8 mouse cellular contexts compared by ENCODE assay signal in the genomic region with DNA sequence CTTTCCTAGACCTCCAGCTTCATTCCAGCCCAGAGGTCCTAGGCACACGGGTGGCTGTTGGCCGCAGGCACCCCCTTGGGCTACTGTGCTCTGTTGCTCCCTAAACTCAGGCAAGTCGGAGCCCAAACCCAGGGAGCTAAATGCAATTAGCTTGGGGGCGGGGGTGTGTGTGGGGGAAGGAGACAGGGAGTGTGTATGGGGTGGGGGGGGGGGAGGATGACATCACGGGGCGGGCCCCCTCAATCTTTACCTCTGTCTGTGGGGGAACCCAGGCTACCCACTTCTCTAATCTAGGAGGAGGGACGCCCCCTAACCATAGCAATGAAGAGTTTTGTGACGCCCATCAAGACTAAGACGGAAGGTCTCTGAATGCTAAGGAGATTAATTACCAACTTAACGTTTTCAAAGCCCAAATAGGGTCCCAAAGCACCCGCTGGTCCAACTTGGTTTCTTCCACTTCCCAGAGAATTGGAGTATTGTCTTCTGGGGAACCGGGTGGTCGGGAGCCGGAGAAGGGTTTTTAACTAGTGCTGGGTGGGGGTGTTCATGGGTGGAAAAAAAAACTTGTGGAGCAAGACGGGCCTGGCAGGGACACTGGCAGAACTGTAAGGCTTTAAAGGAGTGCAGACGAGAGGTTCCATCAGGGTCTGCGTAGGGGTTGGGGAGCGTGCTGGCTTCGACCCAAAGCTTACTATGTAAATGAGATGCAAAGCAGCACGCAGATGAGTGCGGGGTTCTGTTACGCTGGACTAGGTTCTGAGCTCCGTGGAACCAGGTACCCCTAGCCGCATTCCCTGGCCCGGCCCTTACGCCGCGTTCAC. TPM values are rescaled to one million over a fixed set of nuclear protein-coding genes. Genes with fewer than 3 reads are reported as not detected.
DNase-seq lines count a peak whose midpoint lies in the region; ATAC-seq lines count a peak whose summit lies in the region.

A gene (minus strand): TSS at position 100 of the 821 bp plus-strand sequence.

- H3K36me3 ChIP-seq in embryonic facial prominence, embryonic 14.5 days (ENCODE audit: control insufficient read depth, insufficient read depth, low read length) = peaks cover 45% of the 10 kb centered on the region
- 0 out of 2 replicates have a peak, but pooled peaks cover 4% of the 10 kb centered on the region for H3K36me3 ChIP-seq in heart, embryonic 11.5 days (ENCODE audit: control insufficient read depth, insufficient read depth, low read length)
- H3K36me3 ChIP-seq in kidney, embryonic 15.5 days = peaks cover 41% of the 10 kb centered on the region
- peaks cover 11% of the 10 kb centered on the region for H3K36me3 ChIP-seq in stomach, embryonic 14.5 days (ENCODE audit: control insufficient read depth, insufficient read depth, low read length)

- H3K9ac ChIP-seq in embryonic facial prominence, embryonic 14.5 days (ENCODE audit: low read depth, low read length) = peak within 1 kb of the TSS; percentile 85
- H3K9ac ChIP-seq in heart, embryonic 11.5 days (ENCODE audit: low read depth, low read length) = peak within 1 kb of the TSS; percentile 94
- H3K9ac ChIP-seq in kidney, embryonic 15.5 days = peak within 1 kb of the TSS; percentile 63
- H3K9ac ChIP-seq in stomach, embryonic 14.5 days (replicated peaks; ENCODE audit: low read depth, low read length) = peak within 1 kb of the TSS; percentile 79

- peak within 1 kb of the TSS; percentile 72 for H3K4me2 ChIP-seq in embryonic facial prominence, embryonic 14.5 days (ENCODE audit: low read depth, low read length)
- H3K4me2 ChIP-seq in heart, embryonic 11.5 days = peak within 1 kb of the TSS; percentile 70
- H3K4me2 ChIP-seq in kidney, embryonic 15.5 days = peak within 1 kb of the TSS; percentile 81
- peak within 1 kb of the TSS; percentile 58 for H3K4me2 ChIP-seq in stomach, embryonic 14.5 days (replicated peaks; ENCODE audit: low read depth, low read length)

- H3K27me3 ChIP-seq in embryonic facial prominence, embryonic 14.5 days (replicated peaks; ENCODE audit: control insufficient read depth, insufficient read depth, low read length) = no peaks in the 10 kb centered on the region
- no peaks in the 10 kb centered on the region for H3K27me3 ChIP-seq in heart, embryonic 11.5 days (ENCODE audit: control insufficient read depth, insufficient read depth, low read length)
- H3K27me3 ChIP-seq in kidney, embryonic 15.5 days = no peaks in the 10 kb centered on the region
- H3K27me3 ChIP-seq in stomach, embryonic 14.5 days (ENCODE audit: control insufficient read depth, insufficient read depth, low read length) = no peaks in the 10 kb centered on the region

- peak within 1 kb of the TSS; percentile 99 for H3K27ac ChIP-seq in embryonic facial prominence, embryonic 14.5 days (replicated peaks; ENCODE audit: low read depth, low read length)
- H3K27ac ChIP-seq in heart, embryonic 11.5 days (ENCODE audit: low read depth, low read length) = peak within 1 kb of the TSS; percentile 98
- H3K27ac ChIP-seq in kidney, embryonic 15.5 days = peak within 1 kb of the TSS; percentile 97
- peak within 1 kb of the TSS; percentile 98 for H3K27ac ChIP-seq in stomach, embryonic 14.5 days (ENCODE audit: low read length)

- peak; percentile 64 for ATAC-seq in embryonic facial prominence, embryonic 14.5 days (ENCODE audit: low read depth)
- ATAC-seq in heart, embryonic 11.5 days (replicated peaks; ENCODE audit: insufficient number of reproducible peaks, low FRiP score, low TSS enrichment) = peak; percentile 61
- ATAC-seq in kidney, embryonic 15.5 days (replicated peaks; ENCODE audit: low FRiP score) = peak; percentile 74
- peak; percentile 10; the same call in 1 of the 2 replicates for ATAC-seq in monocyte, adult 5-6 weeks (replicated peaks; ENCODE audit: insufficient number of reproducible peaks, low FRiP score, low TSS enrichment, poor library complexity, severe bottlenecking)
- peak; percentile 42; the same call in 1 of the 2 replicates for ATAC-seq in stomach, embryonic 14.5 days (ENCODE audit: insufficient number of reproducible peaks, insufficient read depth, low FRiP score, low read depth)

- WGBS in embryonic facial prominence, embryonic 14.5 days = under 1% methylated on average over 24 of the region's 28 CpGs
- under 1% methylated on average over 27 of the region's 28 CpGs for WGBS in heart, embryonic 11.5 days (ENCODE audit: insufficient replicate concordance)
- WGBS in kidney, embryonic 15.5 days = under 1% methylated on average over 28 of the region's 28 CpGs
- WGBS in stomach, embryonic 14.5 days = under 1% methylated on average over 28 of the region's 28 CpGs

- peaks cover 42% of the 10 kb centered on the region for H3K4me1 ChIP-seq in embryonic facial prominence, embryonic 14.5 days (ENCODE audit: control insufficient read depth, insufficient read depth, low read length)
- H3K4me1 ChIP-seq in heart, embryonic 11.5 days (ENCODE audit: control insufficient read depth, insufficient read depth, low read length) = peaks cover 28% of the 10 kb centered on the region
- peaks cover 55% of the 10 kb centered on the region for H3K4me1 ChIP-seq in kidney, embryonic 15.5 days
- H3K4me1 ChIP-seq in stomach, embryonic 14.5 days (ENCODE audit: control insufficient read depth, insufficient read depth, low read length) = peaks cover 34% of the 10 kb centered on the region

- H3K4me3 ChIP-seq in embryonic facial prominence, embryonic 14.5 days (ENCODE audit: low read depth, low read length) = peak within 1 kb of the TSS; percentile 82
- H3K4me3 ChIP-seq in heart, embryonic 11.5 days (ENCODE audit: low read depth, low read length) = peak within 1 kb of the TSS; percentile 87
- H3K4me3 ChIP-seq in kidney, embryonic 15.5 days (replicated peaks) = peak within 1 kb of the TSS; percentile 74
- H3K4me3 ChIP-seq in stomach, embryonic 14.5 days (ENCODE audit: low read depth, low read length) = peak within 1 kb of the TSS; percentile 67

- peak; percentile 75 to 77 for DNase-seq in B cell, adult 2 months
- DNase-seq in adrenal gland, postnatal 36 days = peak; percentile 69 to 73
- DNase-seq in embryonic facial prominence, embryonic 14.5 days (ENCODE audit: low spot score) = peak; percentile 89
- DNase-seq in liver = peak; percentile 68

- no peaks in the 10 kb centered on the region for H3K9me3 ChIP-seq in embryonic facial prominence, embryonic 14.5 days (ENCODE audit: control insufficient read depth, low read length)
- H3K9me3 ChIP-seq in heart, embryonic 11.5 days (replicated peaks; ENCODE audit: control insufficient read depth, low read length) = no peaks in the 10 kb centered on the region
- H3K9me3 ChIP-seq in kidney, embryonic 15.5 days (replicated peaks) = no peaks in the 10 kb centered on the region
- no peaks in the 10 kb centered on the region for H3K9me3 ChIP-seq in stomach, embryonic 14.5 days (ENCODE audit: control insufficient read depth, low read depth, low read length)

RNA-seq across cellular contexts. Expression of the gene that starts here (rescaled TPM):
- total RNA-seq in adrenal gland, postnatal 36 days (2021) = 1 to 10 TPM; 7.6 to 8.9 TPM
- 13.7 and 14.9 TPM in 2 replicates for polyA plus RNA-seq in embryonic facial prominence, embryonic 14.5 days (2014; fragmentation: Nextera tagmentation; extraction: Ambion mirVana)
- polyA plus RNA-seq in heart, embryonic 11.5 days (2014; fragmentation: Nextera tagmentation; extraction: Ambion mirVana) = 15.0 and 18.2 TPM in 2 replicates
- polyA plus RNA-seq in kidney, embryonic 15.5 days (2015; fragmentation: Nextera tagmentation; extraction: Ambion mirVana) = 16.7 and 20.6 TPM in 2 replicates
- total RNA-seq in monocyte, adult 5-6 weeks (2017) = 1.1 to 2.5 TPM (median 2.0 TPM) in 3 replicates
- polyA plus RNA-seq in stomach, embryonic 14.5 days (2014; fragmentation: Nextera tagmentation; extraction: Ambion mirVana) = 17.2 and 19.3 TPM in 2 replicates

Comparison
In these comparisons a context has a peak if more than half of its experiments do, and no peak if none do; other contexts are left out.
1. Peak in every context shown above with its lines: DNase-seq, ATAC-seq, H3K4me3 ChIP-seq and H3K27ac ChIP-seq.
2. ATAC-seq: peak in every context shown above with its lines; median percentile 74 in kidney, embryonic 15.5 days; 64 in embryonic facial prominence, embryonic 14.5 days; 61 in heart, embryonic 11.5 days; 42 in stomach, embryonic 14.5 days; 10 in monocyte, adult 5-6 weeks.